Mouse (Mus musculus) bone marrow macrophage, adult 2 months (primary cell): ENCODE measurements around the gene Prelp.

Source experiments
- CTCF ChIP-seq: IDR thresholded peaks from 2 replicates; pipeline ENCODE4 v1.5.1; 2012; ENCODE audit warnings: low read depth, mild to moderate bottlenecking, low read length, moderate library complexity
- POLR2A ChIP-seq: IDR thresholded peaks from 2 replicates; pipeline ENCODE4 v1.6.1; 2012; ENCODE audit warnings: mild to moderate bottlenecking, low read depth, low read length, borderline replicate concordance

- TF ChIP-seq CTCF (no peak), POLR2A (no peak)
Measured at GRCm38 (mm10) chr1:133920876-133921275, 338 bp downstream of the Prelp start.
